Mouse (Mus musculus): ENCODE measurements around the gene Olfr272.

Gene Olfr272

DNA sequence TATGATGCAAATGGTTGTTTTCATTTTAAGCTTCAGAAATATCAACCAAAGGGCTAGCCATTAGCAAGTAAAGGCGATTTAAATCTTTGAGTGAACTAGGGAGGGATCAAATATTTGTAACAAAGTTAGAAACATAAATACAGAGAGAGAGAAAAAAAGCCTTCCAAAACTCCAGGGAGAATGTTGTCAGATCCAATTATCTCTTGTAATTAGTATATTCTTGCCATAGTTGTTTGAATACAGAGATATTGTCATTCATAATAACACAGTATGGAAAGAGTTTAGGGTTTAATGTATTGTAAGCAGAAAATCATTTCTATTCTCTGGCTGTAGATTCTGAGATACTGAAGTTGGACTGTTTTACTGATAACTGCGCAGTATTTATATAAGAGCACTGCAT is at the start of gene Olfr272:
TSS of gene Olfr272 (minus strand) at position 101 of the 400 bp plus-strand sequence.
- DNase-seq, result no peak

DNA sequence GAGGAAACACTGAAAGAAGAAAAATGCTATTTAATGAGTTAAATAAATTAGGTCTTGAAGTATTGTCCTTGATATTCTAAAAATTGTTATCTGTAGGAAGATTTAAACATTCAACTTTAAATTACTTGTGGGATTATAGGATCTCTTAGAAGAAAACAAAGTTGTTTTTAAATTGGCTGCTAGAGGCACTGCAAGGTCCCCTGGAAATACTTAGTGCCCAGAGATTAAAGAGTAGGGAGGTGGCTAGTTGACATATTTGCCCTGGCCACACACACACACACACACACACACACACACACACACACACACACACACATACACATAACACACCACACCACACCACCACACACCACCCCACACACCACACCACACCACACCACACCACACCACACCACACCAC is 45.3 kb upstream of the Olfr272 start, which contains the start of gene Olfr270:
TSS of gene Olfr270 (plus strand) at position 301 of the 400 bp plus-strand sequence.
- DNase-seq, result no peak

DNA sequence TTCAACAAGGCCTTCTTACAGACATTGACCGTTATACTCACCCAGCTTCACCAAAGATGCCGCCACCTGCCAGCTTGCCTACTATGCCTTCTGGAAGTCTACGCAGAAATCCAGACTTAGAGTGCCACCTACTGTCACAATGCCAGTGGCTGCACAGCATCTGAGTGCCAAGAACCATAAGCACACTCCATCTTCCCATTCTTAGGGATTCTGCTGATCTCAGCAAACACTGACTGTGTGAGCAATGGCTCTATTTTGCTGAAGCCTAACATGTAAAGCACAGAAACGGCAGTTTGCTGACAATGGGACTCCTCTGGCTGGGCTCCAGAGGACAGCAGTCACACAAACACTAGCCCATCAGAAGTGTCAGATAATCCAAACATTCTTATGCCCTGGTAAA is 39.7 kb upstream of the Olfr272 start:
- peak; percentile 12 to 32 for DNase-seq

DNA sequence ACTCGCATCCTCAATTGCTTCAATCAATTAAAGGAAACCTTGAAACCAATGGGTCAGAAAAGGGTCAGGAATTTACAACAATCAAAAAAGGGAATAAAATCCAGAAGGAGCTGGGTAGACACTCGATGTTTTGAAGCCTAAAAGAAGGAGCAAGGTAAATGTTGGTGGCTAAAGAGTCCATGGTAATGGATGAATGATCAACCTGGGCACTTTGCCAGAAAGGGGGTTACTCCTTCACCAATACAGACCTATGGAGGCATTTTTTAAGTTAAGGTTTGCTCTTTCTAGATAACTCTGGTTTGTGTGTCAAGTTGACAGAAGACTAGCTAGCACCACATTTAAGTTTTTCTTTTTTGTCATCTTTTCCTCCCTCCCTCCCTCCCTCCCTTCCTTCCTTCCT is 30.0 kb upstream of the Olfr272 start:
- no peak for DNase-seq

DNA sequence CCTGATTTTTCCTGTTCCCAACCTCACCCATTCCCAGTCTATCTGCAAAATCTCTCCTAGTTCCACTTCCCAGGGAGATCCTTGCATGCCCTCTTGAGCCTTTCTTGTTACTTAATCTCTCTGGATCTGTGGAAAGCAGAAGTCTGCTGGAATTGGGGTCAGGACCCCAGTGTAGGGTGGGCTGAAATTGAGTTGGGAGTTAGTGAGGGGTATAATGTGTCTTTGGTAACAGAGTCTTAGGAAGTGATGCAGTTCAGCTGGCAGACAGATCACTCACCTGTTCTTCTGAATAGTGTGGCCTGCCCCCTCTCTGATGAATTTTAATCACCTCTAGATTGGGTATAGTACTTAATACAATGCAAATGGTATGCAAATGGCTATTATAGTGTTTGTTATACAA is 27.7 kb upstream of the Olfr272 start:
- no peak for DNase-seq

DNA sequence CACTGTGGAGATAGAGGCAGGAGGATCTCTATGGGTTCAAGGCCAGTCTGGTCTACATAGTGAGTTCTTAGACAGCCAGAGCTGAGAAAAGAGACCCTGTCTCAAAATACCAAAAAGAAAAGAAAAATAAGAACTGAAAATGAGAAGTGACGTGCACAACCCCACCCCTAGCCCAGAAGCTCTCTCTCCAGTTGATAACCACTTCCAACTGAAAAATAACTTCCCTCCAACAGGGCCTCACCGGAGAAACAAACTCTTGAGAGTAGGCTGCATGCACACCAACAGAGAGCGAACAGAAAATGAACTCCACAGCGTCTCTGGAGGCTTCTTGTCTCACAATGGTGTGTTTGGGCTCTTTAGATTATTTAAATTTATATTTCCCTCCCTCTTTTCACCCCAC is 11.5 kb upstream of the Olfr272 start:
- no peak for DNase-seq

DNA sequence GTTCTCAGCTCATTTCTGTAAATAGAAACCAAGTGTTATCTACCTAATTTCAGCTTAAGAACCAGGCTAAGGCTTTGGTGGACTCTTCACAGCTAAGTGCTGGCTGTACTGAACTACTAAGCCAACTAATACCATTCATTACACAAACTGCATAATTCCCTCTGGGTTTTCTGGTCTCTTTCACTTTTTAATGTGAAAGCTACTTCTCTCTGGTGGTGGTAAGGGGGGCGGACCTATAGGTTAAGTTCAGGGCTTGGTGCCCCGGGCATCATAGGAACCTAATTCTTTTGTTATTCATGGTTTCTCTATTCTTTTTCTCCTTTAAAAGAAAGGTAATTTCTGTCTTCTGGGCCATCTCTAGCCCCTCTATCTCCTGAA is 1.7 kb downstream of the Olfr272 start:
- DNase-seq, result no peak

DNA sequence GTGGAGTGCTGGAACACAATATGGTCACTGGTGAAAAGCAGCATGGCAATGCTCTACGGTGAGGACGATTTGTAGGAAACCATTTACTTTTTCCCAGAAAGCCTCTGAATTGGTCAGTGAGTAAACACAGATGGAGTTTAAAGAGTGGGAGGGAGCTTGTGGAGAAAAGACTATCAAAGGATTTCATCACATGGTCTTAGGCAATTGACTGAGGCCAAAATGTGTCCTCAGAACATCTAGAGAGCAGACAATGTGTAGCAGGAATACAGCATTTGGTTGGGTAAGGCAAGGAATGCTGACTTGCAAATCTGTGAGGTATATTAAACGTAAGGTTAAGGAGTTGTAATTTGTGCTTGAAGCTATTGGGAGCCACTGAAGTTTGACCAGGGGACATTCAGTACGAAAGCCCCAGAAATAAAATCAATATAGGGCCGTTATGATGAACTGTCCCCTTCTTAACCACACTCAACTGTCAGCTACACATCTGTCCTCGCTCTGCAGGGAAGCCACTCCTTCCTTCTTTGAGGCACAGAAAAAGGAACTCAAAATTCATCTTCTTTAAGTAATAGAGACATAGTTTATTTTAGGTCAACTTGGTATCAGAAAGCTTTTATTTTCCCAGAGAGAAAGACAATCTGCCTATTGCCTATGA is 2.2 kb downstream of the Olfr272 start:
- no peak for DNase-seq

DNA sequence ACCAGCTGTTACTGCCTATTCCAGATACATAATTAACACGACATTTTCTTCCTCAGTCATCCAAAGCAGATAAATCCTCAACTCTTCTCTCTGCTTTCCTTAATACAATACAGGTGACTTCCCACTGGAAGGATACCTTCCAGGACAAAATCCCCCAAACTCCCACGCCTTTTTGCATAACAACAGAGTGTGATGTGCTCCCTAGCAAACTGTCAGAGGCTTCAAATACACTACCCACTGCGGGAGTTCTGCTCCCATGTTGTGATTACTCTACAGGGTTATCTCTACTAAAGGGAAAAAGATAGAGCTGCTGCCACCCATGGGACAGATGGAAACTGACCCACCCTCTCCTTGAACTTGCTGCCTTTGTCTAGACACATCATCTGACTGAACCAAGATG is 6.6 kb downstream of the Olfr272 start:
- DNase-seq, result no peak

DNA sequence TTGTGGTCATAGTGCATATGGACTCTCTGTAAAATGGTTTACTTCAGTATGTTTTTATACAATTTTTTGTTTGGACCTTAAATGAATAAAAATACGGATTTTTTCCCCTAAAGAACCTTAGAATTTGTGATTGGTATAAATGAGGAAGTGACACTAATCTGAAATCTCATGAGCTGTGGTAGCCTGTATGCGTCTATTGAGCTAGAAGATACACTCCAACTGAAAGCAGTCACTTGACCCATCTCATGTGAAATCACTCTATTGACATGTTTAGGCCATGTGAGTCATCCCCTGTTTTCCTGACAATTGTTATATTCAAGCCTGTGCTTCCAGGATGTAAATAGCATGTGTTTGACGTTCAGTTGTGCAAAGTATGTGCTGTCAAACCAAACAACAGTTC is 9.4 kb downstream of the Olfr272 start:
- no peak for DNase-seq

DNA sequence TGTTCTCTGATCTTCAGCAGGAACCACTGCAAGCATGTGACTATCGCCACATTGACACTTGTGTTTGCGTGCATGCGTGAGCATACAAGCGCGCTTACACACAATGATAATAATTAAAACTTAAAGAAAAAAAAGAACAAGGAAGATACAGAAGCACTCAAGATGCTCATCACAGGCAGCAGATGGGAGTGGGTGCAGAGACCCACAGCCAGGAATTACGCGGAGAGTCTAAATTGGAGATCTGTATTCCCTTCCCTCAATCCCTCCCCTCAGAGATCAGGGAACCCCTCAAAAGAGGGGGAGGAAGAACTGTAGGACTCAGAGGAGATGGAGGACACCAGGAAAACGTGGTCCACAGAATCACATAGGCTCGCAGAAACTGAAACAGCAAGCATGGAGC is 54.8 kb downstream of the Olfr272 start:
- DNase-seq, result no peak

Measured in cerebellum, postnatal 36 days (tissue).